Mouse (Mus musculus): Measurements from ENCODE around the gene Grm4. TPM values are rescaled to one million over a fixed set of nuclear protein-coding genes. Genes with fewer than 3 reads are reported as not detected.
A peak's percentile ranks its signal among the peaks of the same experiment; 100 is the strongest.

Gene Grm4
- total RNA-seq, 2 experiments from 2014 or later, result 0.08 to 0.24 TPM

DNA sequence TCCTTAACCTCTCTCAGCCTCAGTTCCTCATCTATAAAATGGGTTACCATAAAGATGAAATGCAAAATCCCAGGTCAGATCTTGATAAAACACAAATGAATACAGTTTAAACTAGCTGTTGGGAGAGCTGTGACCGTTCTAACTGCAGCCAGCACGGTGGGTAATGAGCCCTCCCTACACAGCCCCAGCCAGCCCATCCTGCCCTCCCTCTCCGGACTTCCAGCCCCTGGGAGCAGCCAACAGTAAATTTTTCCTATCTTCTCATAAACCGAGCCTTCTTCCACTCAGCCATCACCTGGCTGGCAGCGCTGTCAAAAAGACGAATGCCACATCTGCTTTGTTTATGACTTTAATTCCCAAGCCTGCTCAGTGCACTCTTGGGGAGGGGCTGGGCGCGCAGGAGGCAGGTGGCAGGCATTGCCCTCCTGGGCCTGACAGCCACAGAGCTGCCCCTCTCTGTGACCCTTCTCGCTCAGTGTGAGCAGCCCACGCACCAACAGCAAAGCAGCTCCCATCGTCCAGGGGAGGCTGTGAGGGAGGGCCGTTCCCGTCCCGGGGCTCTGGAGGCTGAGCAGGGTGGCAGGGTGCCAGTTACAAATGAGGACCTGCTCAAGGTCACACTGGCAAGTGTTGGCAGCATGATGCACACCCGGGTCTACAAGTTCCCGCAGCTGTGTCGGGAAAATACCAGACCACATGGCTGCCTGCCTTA, 75.7 kb downstream of the Grm4 start:
- DNase-seq, result no peak

DNA sequence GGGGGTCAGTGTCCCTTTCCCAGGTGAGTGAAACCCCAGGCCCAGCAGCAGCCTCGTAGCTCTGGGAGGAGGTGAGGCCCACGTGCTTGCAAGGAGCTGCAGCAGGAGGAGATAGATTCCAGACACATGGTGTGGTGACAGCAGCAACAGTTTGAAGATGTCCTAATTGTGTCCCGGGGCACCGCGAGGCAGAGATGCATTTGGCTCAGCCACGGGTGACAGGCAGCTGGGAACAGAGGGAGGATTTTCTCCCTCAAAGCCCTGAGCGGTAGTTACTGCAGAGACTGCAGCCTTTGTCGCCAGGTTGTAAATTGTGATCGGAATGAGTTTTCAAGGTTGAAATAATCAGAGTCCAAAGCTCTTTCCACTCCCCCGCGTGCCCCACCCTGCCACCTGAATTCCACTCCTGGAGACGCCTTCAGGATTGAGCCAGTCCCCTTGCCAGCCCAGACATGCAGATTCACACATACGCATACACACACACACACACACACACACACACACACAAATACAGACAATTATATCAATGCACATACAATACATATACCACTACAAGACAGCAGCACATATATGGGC, 78.6 kb downstream of the Grm4 start:
- DNase-seq, result no peak

DNA sequence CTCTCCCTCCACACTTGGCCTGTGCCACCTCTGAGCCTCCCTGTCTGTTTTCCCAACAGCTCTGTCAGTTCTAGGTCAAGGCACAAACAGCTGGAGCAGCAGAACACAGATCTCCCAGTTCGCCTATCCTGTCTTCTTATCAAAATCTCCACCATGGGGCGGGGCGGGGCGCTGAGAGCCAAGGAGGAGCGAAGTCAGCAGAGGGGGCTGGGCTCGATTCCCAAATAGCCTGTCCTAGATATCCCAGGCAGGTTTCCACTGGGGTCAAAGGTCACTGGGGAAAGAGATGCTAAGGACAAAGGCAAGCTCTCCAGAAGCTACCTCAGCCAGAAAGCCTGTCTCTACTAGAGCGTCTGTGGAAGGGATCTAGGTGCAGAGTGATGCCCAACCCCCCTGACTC, 79.4 kb downstream of the Grm4 start:
- DNase-seq, result no peak

DNA sequence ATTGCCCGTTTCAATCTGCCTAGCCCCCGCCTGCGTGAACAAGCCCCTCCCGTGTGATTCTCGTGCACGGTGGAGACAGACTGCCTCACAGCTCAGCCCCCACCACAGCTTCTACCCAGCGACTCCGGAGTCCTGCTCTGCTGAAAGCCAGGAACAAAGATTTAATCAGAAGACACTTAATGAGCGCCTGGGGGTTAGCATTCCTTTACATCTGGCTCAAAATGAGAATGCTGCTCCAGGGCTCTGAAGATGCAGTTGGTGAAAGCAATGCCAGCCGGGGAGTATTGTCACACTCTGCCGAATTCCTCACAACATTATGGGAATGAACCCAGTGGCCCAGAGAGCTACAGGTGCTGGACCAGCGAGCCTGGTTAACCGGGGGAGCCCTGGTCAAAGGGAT, 85.4 kb downstream of the Grm4 start:
- no peak for DNase-seq

DNA sequence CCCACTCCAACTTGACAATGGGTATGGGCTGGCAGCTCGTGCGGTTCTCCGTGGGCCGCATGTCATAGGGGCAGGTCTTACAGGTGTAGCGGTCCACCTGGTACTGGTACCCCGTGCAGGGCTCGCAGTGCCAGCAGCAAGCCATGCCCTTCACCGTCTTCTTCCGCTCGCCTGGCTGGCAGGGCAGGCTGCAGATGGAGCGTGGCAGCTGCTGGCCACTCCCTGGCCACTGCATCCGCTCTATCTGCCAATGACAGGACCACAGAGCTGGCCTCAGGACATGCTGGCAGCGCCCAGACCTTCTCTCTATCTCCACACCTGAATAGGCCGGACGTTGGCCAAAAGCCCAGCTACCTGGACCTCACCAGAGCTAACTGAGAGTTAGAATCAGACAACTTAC, 86.0 kb downstream of the Grm4 start:
- no peak for DNase-seq

DNA sequence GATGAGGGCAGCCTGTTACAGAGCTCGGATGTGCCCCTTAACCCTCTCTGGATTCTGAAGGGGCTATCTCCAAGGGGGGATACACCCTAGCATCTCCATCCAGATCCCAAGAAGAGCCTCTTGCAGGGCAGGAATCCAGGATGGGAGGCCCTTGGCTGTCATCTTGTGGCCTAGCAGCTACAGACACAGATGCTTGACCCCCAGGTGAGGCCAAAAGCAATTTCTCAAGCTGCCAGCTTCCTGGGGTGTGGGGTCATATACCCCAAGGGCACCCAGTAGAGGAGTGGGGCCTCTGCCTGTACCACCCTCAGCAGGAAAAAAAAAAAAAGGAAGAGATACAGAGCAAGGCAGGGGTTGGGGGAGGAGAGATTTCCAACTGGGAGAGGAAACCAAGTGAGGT, 87.1 kb downstream of the Grm4 start:
- no peak for DNase-seq

DNA sequence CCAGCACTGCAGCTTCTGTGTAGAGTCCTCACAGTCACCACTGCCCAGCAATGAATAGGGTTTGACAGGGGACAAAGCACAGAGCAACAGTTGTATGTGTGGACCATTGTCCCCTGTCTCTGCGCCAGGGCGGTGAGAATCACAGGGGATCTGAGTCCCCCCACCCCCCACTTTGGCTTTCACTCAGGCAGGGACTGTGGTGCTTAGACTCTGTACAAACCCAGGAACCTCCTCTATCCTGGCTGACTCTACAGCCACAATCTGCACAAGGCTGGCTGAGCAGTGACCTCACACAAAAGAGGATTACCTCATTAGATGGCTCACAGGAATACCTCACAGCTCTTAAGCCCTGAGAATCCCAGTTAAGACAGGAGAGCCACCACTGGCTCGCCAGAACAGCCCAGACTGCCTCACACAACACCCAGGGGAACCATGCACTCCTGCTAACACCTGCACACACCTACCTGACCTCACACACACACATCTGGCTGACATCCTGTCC, 88.0 kb downstream of the Grm4 start:
- DNase-seq, result no peak

DNA sequence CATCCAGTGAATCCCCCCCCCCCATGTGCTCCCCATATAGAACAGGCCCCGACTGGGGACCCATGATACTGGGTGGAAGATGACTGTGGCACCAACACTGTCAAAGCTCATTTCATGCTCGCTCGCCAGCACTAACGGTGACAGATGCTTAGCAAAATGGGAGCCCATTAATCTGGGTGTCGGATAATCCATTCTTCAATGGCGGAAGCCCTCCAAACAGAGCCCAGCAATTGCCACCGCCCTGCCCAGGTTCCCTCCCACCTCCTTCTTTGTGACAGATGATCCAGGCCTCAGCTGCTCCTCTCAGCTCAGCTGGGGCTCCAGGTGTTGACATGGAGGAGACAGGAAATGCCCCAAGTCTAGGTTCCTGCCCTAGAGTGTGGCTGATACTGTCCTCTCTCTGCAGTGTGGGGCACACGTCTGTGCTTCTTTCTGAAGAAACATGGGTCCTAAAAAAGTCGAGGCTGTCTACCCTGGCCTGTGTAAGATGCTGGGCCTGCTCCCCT, 89.0 kb downstream of the Grm4 start:
- no peak for DNase-seq

DNA sequence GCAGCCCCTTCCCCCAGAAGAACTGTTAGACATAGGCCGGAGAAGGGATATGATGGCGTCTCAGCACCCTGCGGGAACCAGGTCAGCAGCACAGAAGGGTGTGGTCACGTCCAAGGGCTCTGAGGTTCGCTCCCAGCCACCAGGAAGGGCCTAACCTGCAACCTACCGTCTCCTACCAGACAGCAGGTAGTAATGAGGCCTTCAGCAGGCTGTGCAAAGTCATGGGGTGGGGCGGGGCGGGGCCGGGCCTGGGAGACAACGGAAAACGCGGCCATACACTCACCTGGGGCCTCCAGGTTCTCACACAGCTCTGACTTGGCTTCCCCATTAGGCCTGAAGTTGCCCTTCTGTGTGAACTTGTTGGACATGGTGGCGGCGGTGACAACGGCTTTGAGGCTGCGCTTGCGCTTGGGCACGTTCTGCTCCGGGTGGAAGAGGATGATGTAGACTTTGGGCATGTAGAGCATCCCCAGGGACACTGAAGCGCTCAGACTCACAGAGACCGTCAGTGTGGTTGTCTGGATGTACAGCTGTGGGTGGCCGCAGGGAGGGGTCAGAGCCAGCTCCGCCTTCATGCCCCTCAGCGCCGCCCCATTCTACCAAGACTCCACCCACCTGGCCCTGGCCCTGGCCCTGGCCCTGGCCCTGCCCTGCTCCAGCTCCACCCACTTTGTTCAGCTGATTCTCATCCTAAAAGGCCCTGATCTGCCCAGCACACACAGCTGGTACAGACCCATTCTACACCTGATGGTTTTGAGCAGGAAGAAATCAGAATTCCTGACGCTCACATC, 90.0 kb downstream of the Grm4 start:
- no peak for DNase-seq

DNA sequence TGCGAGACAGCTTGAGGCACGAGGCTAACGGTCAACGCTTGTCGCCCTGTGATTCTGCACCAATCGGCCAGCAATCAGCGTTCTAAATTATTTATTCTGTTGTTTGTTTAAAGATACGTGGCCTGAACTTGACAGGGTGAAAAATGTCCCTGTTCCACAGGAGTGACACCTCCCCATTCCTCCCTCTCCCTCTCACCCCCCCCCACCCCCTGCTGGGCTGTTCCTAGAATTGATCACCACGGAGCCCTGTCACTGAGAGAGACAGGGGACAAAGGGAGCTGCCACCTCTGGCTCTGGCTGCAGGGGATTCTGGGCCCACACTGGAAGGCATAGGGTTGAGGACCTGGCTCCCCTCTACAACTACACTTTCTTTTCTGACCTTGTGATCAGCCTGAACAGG, 91.4 kb downstream of the Grm4 start:
- DNase-seq, result no peak

DNA sequence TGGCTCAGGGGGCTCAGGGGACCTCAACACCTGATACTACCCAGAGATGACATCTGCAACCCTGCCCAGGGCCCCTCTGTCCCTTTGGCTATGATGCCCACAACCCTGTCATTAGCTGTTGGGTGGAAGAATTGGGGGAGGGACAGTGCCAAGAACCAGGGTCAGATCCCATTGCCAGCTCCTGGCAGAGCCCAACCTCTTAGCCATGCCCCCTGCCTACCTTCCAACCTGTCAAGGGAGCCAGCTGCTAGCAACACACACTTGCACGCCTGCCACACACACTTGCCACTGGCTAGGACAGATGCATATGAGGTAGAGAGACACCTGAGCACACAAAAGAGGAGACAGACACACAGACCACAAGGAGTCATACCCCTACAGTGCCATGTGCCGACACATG, 96.2 kb downstream of the Grm4 start:
- DNase-seq, result no peak

DNA sequence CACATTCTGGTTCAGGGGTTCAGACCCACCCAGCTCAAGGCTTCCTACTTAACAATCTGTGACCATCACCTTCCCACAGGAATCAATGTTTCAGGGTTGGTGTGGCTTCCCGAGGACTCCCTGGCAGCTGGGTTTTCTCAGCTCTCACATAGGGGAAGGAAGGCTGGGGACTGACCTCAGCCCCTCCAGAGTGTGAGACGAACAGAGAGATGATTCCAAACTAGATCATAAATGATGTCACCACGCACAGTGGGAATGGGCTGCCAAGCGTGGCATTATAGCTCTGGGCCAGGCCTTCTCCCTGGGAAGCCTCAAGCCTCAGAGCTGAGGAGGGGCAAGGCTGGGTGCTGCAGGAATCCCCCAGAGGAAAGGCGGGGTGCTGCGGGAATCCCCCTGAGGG, 96.8 kb downstream of the Grm4 start:
- no peak for DNase-seq

DNA sequence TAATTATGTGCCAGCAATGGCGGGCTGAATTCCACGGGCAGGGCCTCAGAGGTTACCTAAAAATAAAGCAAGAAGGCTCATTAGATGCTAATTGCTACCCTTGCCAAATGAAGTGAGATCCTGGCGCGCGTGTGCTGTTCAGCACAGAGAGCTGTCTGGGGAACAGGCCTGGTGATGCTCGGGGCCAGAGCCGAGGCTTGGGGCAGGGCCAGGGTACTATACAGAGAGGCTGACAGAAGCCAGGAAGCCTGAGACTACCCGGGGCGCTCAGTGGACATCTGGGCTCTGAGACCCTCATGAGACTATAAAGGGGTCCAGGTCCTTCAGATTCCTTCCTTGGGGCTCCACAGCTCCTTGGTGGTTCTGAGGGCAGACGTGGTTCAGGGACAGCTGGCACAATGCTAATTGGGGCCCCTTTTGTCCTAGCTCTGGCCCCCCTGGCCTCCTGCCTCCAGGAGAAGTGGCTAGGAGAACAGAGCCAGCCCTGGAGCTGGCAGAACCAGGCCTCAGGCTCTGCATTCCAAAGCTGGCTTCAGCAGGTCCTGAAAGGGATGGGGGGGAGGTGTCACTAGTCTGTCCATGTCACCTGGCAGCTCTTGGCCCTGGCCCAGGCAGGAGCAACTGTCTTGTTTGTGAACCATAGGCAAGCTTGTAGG, 98.3 kb downstream of the Grm4 start:
- peak; percentile 16 for DNase-seq

DNA sequence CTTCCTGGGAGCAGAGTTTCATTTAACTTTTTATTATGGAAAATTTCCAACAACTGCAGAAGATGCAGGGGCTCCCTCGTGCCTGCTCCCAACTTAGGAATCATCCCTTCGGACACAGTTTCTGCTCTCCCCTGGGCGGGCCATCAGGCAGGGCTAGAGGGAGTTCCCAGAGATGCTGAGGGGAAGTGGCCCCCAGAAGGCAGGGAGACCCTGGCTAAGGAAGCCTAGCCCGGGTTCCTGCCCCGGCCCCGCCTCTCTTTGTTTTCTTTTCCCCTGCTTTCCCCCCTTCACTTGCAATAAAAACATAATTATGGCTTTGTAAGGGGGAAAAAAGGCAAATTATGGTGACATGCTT, 98.9 kb downstream of the Grm4 start:
- DNase-seq, result no peak

DNA sequence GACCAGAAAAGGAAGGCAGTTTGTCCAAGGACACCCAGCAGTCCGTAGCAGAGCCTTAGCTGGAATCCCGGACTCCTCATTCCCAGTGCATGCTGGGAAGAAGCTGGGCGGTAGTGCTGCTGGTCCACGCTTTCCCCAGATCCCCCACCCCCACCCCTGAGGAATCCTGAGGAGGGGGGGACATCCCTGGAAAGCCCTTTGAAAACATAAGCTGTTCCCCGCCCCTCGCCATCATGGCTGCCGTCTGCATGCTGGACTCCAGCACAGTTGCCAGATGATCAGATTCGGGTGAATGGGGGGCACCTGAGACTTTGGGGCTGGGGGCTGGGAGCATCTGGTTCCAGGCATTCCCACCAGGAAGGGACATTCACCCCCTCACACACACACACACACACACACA, 99.4 kb downstream of the Grm4 start:
- no peak for DNase-seq

DNA sequence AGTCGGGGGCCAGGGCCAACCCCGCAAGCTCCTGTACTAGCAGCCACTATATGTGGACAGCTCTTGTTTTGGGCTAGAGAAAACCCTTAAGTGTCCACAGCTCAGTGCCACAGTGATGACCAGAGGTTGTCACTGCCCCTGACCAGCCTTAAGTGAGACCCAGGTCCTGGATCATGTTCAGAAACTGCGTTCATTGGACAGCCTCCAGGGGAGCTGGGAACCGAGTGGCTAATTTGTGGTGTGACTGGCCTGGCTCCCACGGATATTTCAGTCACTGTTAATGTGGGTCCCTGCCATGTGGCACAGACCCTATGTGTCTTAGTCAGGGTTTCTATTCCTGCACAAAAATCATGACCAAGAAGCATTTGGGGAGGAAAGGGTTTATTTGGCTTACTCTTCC, 112.2 kb downstream of the Grm4 start:
- no peak for DNase-seq

DNA sequence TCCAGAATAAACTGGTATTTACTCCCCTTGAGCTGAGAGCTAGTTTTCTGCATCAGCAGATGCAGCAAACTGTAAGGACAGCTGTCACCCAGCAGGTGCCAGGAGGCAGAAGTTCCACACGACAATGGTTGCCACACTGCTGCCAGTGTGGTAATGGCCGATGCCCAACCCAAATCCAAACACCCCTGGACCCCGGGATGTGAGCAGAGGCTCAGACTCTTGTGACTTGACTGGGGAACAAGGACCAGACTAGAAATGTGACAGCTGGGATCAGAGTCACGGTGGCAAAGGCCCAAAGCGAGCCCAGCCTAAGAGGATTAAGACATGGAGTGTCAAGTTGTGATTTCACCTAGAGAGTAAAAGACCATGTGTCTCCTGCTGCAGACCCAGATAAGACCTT, 112.7 kb downstream of the Grm4 start:
- DNase-seq, result no peak

DNA sequence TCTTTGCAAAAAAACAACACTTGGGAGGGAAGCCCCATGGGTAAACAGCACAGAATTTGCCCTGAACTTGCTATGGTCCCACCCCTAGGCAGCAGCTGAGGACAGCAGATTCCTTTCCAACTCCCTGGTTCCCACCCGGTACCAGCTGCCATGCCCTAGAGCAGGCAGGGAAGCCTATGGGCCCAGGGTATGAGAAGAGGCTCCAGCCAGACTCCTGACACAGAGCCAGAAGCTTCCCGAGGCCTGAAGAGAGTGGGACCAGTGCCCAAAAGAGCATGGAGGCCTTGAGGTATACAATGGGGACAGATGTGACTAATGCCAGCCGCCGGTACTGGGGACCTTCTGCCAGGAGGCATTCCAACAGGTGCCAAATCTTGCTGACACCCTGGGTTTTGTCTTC, 114.2 kb downstream of the Grm4 start:
- DNase-seq, result no peak

DNA sequence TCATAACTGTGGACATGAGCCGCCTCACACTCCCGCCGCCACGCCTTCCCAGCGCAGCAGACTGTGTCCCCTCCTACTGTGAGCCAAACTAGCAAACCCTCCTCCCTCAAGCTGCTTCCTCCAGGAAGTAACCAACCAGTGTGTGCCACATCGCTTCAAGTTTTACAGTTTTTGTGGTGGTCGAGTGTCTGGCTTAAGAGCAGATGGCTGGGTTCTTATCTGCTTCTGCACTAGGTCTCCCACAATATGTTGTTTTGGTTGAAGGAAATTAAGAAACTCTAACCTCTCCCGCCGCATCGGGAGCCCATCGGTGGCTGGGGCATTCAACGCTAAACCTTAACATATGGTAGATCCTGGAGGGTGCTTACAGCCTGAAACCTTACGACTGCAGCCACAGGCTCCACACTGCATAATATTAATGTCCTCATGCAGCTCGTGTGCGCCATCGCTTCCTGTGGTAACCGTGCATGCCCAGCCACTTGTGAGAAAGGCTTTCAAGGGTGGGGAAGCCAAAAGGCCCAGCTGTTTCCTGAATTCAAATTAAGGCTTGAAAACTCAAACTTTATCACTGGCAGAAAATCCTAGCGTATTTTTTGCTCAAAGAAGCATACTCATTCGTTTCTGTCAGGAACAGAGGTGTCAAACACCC, 115.7 kb downstream of the Grm4 start:
- DNase-seq, result no peak

DNA sequence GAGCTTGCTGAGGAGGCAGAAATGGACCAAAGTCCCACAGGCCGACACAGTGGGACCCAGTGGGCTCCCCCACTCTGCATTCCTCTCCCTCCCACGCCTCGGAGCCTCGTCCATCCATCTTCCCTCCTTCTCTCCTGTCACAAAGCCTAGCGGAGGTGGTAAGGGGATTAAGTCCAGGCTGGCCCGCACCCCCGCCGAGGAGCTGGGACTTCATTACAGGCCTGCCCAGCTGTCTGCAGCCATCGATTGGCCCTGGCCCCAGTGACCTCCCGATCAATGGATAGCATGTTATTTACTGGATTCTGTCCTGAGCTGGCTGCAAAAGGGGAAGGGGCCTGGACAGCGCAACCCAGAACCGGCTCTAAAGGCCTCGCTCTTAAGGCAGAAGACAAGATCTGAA, 120.0 kb downstream of the Grm4 start:
- no peak for DNase-seq

DNA sequence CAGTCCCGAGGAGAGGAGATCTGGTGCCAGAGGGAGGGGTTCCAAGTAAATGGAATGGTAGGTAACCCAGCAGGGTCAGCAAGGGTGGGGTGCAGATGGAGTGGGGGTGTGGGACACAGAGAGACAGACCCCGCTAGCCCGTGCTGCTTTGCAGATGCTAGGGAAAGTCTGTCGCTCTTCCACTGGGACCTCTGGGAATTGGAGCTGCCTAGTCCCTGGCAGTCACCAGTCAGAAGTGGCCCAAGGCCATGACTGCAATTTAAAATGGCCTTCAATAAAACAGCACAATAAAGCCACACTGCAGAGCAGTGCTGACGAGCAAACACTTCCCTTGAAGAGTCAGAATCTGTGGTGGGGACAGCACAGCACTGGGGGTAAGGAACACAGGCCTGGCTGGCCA, 127.3 kb downstream of the Grm4 start:
- DNase-seq, result no peak

DNA sequence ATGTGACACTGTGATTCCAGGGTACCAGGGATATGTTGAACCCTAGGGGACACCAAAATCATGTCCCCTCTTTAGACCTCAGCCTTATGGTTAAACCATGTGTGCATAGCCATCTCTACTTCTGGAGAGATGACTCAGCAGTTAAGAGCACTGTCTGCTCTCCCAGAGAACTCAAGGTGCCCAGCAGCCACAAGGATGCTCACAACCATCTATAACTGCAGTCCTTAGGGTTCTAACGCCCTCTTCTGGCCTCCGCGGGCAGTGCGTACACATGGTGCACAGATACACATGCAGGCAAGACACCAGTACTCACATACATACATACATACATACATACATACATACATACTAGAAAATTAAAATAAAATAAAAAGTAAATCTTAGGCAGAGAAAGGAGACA, 127.8 kb downstream of the Grm4 start:
- no peak for DNase-seq
